Mouse (Mus musculus) liver, adult 2 months (tissue): Measurements from ENCODE around the gene Herc4.

ENCODE experiments used
- CTCF ChIP-seq: fragments of 200-500 bp; IDR thresholded peaks from 2 replicates; pipeline ENCODE4 v1.5.1; 2011; ENCODE audit warnings: low read depth, low read length, control low read depth
- POLR2A ChIP-seq: fragments of 200-500 bp; IDR thresholded peaks from 2 replicates; pipeline ENCODE4 v1.6.1; 2011; ENCODE audit warnings: low read length, control low read depth; ENCODE audit not compliant: insufficient read depth; ENCODE audit errors: extremely low read depth

- no peak for TF ChIP-seq CTCF
- TF ChIP-seq POLR2A = no peak
These were observed 553 bp downstream of the Herc4 start for GRCm38 (mm10) chr10:63244055-63244671.
